Comparison of ENCODE assay signal across 22 mouse cellular contexts in the genomic region with DNA sequence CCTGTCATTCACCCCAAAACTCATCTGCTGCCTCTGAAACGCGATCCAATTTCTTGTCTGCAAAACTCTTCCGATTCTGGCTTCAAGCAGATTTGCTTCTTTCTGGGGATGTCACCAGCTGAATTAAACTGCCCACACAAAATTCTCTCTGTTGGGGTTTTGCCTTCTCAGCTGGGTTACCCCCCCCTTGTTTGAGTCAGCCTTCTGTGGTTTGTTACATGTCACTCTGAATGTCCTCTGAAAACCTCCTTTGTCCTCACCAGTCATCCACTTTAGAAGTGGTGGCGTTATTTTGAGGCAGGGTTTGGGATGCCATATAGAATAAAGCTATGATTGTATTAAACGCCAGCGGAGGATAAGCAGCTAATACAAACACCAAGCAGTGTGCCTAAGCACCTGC. TPM values are rescaled to one million over a fixed set of nuclear protein-coding genes. Genes with fewer than 3 reads are reported as not detected.
DNase-seq lines count a peak whose midpoint lies in the region; ATAC-seq lines count a peak whose summit lies in the region.
"Had no signal": no experiment of that assay in that cellular context is flagged by ENCODE, and none has a peak within 500 bp of the region (broad histone marks: within the 10 kb centered on the region; RNA-seq: fewer than 3 reads in every experiment).

No protein-coding gene starts in this region.

- H3K9ac ChIP-seq in liver, embryonic 13.5 days, result no peak overlapping the region
- H3K9ac ChIP-seq: limb, embryonic 13.5 days had no signal

- no peaks in the 10 kb centered on the region for H3K36me3 ChIP-seq in liver, embryonic 13.5 days
- H3K36me3 ChIP-seq: forebrain, embryonic 10.5 days; limb, embryonic 13.5 days had no signal

- H3K27me3 ChIP-seq in liver, embryonic 13.5 days, result no peaks in the 10 kb centered on the region
- H3K27me3 ChIP-seq: limb, embryonic 13.5 days had no signal

- ATAC-seq in liver, embryonic 13.5 days (ENCODE audit: low read depth), result no peak
- ATAC-seq: midbrain, embryonic 16.5 days had no signal

- H3K4me3 ChIP-seq in liver, embryonic 13.5 days (replicated peaks), result no peak overlapping the region
- H3K4me3 ChIP-seq: forebrain, embryonic 10.5 days; limb, embryonic 13.5 days had no signal

- no peaks in the 10 kb centered on the region for H3K9me3 ChIP-seq in liver, embryonic 13.5 days (replicated peaks)
- H3K9me3 ChIP-seq: forebrain, embryonic 10.5 days; limb, embryonic 13.5 days had no signal

- peak overlapping the region; percentile 62; the same call in 1 of the 2 replicates for H3K27ac ChIP-seq in liver, embryonic 13.5 days
- H3K27ac ChIP-seq: forebrain, embryonic 10.5 days; kidney, postnatal 0 days; limb, embryonic 13.5 days had no signal

- WGBS in liver, embryonic 13.5 days (ENCODE audit: insufficient replicate concordance), result 82% methylated on average over 6 of the region's 6 CpGs

- H3K4me1 ChIP-seq in liver, embryonic 13.5 days (replicated peaks), result peaks cover 47% of the 10 kb centered on the region

- DNase-seq in cerebellum, adult 9-10 months, result peak; percentile 32
- no peak for DNase-seq in cerebellum, adult 9-11 months
- peak; percentile 75 for DNase-seq in layer of hippocampus, adult 9-11 months
- DNase-seq in layer of hippocampus, postnatal 10 days (ENCODE audit: low spot score in 2 of 2), result no peak
- peak; percentile 31 for DNase-seq in 3T3-L1 (ENCODE audit: low read depth, low spot score)
- DNase-seq in liver, embryonic 13.5 days, result no peak
- no peak for DNase-seq in spleen, postnatal 4 days (ENCODE audit: low spot score in 2 of 2)
- no peak for DNase-seq in gastrocnemius, adult 18-20 months (ENCODE audit: low spot score)
- DNase-seq: adrenal gland, adult 8-10 months; B cell, adult 2 months; cerebellum, postnatal 36 days; gastrocnemius, postnatal 25 days; heart, postnatal 10 days; kidney, adult 11 months; lung, adult 18-20 months; lung, postnatal 14 days; right cerebral cortex, postnatal 25 days; thymus, postnatal 25 days had no signal

- H3K4me2 ChIP-seq in liver, embryonic 13.5 days, result no peak overlapping the region
- H3K4me2 ChIP-seq: limb, embryonic 13.5 days had no signal

RNA-seq across cellular contexts. Expression of gene Inip, which starts 0.7 kb away (rescaled TPM):
- 10 to 100 TPM; 21.7 to 22.2 TPM for total RNA-seq in layer of hippocampus, postnatal 10 days (2021)
- 24.7 and 30.0 TPM in 2 replicates for polyA plus RNA-seq in liver, embryonic 13.5 days (2015; fragmentation: Nextera tagmentation; extraction: Ambion mirVana)
- total RNA-seq in gastrocnemius, adult 18-20 months (2021), result 1 to 10 TPM; 2.6 to 3.3 TPM

RNA-seq across cellular contexts. Expression of gene Snx30, which starts 3.5 kb away (rescaled TPM):
- 10 to 100 TPM; 55.4 to 59.4 TPM for total RNA-seq in layer of hippocampus, postnatal 10 days (2021)
- polyA plus RNA-seq in liver, embryonic 13.5 days (2015; fragmentation: Nextera tagmentation; extraction: Ambion mirVana), result 3.4 and 4.5 TPM in 2 replicates
- total RNA-seq in gastrocnemius, adult 18-20 months (2021), result 1 to 10 TPM; 2.9 to 3.7 TPM

Comparison
In these comparisons a context has a peak if more than half of its experiments do, and no peak if none do; other contexts are left out.
1. DNase-seq: peak in cerebellum, adult 9-10 months (single experiment), layer of hippocampus, adult 9-11 months (single experiment) and 3T3-L1 (single experiment); none in cerebellum, adult 9-11 months (single experiment), layer of hippocampus, postnatal 10 days (0 of 2), liver, embryonic 13.5 days (single experiment), spleen, postnatal 4 days (0 of 2) and gastrocnemius, adult 18-20 months (single experiment).
2. RNA of gene Inip, which starts 0.7 kb away (total RNA-seq): 21.7 to 22.2 TPM in layer of hippocampus, postnatal 10 days; 2.6 to 3.3 TPM in gastrocnemius, adult 18-20 months; every median in the first group is over 4 times any median in the second.
3. RNA of gene Snx30, which starts 3.5 kb away (total RNA-seq): 55.4 to 59.4 TPM in layer of hippocampus, postnatal 10 days; 2.9 to 3.7 TPM in gastrocnemius, adult 18-20 months; every median in the first group is over 10 times any median in the second.